In genomic region chr17:34128944-34129791, GRCm38 (mm10) we compare ENCODE assay signal across 8 mouse cellular contexts. TPM values are rescaled to one million over a fixed set of nuclear protein-coding genes. Genes with fewer than 3 reads are reported as not detected.
DNase-seq lines count a peak whose midpoint lies in the region; ATAC-seq and TF ChIP-seq lines count a peak whose summit lies in the region.

No protein-coding gene starts in this region.

- 15% methylated on average over 18 of the region's 18 CpGs for WGBS in lung, embryonic 14.5 days
- 23% methylated on average over 18 of the region's 18 CpGs for WGBS in forebrain, embryonic 10.5 days
- WGBS in limb, embryonic 15.5 days: 17% methylated on average over 18 of the region's 18 CpGs
- 18% methylated on average over 18 of the region's 18 CpGs for WGBS in stomach, embryonic 16.5 days
- 40% methylated on average over 18 of the region's 18 CpGs for WGBS in cerebellum, adult 2 months

- peak overlapping the region; percentile 41 for H3K4me2 ChIP-seq in lung, embryonic 14.5 days
- peak overlapping the region; percentile 8 for H3K4me2 ChIP-seq in limb, embryonic 15.5 days
- peak overlapping the region; percentile 6; the same call in 1 of the 2 replicates for H3K4me2 ChIP-seq in stomach, embryonic 16.5 days (ENCODE audit: low read depth, low read length)

- H3K4me3 ChIP-seq in lung, embryonic 14.5 days (ENCODE audit: low read depth, low read length): no peak overlapping the region
- H3K4me3 ChIP-seq in forebrain, embryonic 10.5 days: peak overlapping the region; percentile 31; the same call in 1 of the 2 replicates
- H3K4me3 ChIP-seq in limb, embryonic 15.5 days: no peak overlapping the region
- H3K4me3 ChIP-seq in stomach, embryonic 16.5 days (replicated peaks; ENCODE audit: low read length): no peak overlapping the region
- no peak overlapping the region for H3K4me3 ChIP-seq in cerebellum, adult 2 months (replicated peaks; ENCODE audit: insufficient read depth, low read depth, low read length)

- TF ChIP-seq POLR2A in cerebellum, adult 2 months (IDR thresholded peaks at IDR 0.05; ENCODE audit: borderline replicate concordance, insufficient read depth, low read length): no peak

- ATAC-seq in lung, embryonic 14.5 days (ENCODE audit: insufficient read depth): peak; percentile 23; the same call in 1 of the 2 replicates
- ATAC-seq in limb, embryonic 15.5 days (ENCODE audit: insufficient number of reproducible peaks, low FRiP score, low TSS enrichment, low read depth): no peak
- ATAC-seq in stomach, embryonic 16.5 days (ENCODE audit: insufficient read depth, low FRiP score): no peak

- peaks cover 15% of the 10 kb centered on the region for H3K36me3 ChIP-seq in lung, embryonic 14.5 days (ENCODE audit: insufficient read depth)
- peaks cover 7% of the 10 kb centered on the region; the same call in 1 of the 2 replicates for H3K36me3 ChIP-seq in forebrain, embryonic 10.5 days (replicated peaks)
- H3K36me3 ChIP-seq in limb, embryonic 15.5 days: peaks cover 4% of the 10 kb centered on the region; the same call in 1 of the 2 replicates
- H3K36me3 ChIP-seq in stomach, embryonic 16.5 days (ENCODE audit: control insufficient read depth, insufficient read depth, low read length): 0 out of 2 replicates have a peak, but pooled peaks cover 4% of the 10 kb centered on the region

- H3K4me1 ChIP-seq in lung, embryonic 14.5 days (ENCODE audit: insufficient read depth): 0 out of 2 replicates have a peak, but pooled peaks cover 10% of the 10 kb centered on the region
- H3K4me1 ChIP-seq in forebrain, embryonic 10.5 days: peaks cover 41% of the 10 kb centered on the region
- peaks cover 36% of the 10 kb centered on the region for H3K4me1 ChIP-seq in limb, embryonic 15.5 days
- H3K4me1 ChIP-seq in stomach, embryonic 16.5 days (ENCODE audit: control insufficient read depth, insufficient read depth, low read length): peaks cover 24% of the 10 kb centered on the region
- H3K4me1 ChIP-seq in cerebellum, adult 2 months (ENCODE audit: control insufficient read depth, insufficient read depth, low read length): peaks cover 6% of the 10 kb centered on the region

- H3K27ac ChIP-seq in lung, embryonic 14.5 days (ENCODE audit: low read depth): no peak overlapping the region
- H3K27ac ChIP-seq in forebrain, embryonic 10.5 days: 0 out of 2 replicates have a peak overlapping the region, but pooled peaks have one; percentile 36
- H3K27ac ChIP-seq in limb, embryonic 15.5 days: no peak overlapping the region
- H3K27ac ChIP-seq in stomach, embryonic 16.5 days (ENCODE audit: low read length): no peak overlapping the region
- no peak overlapping the region for H3K27ac ChIP-seq in cerebellum, adult 2 months (ENCODE audit: insufficient read depth, low read length)

- TF ChIP-seq CTCF in lung, embryonic 14.5 days (IDR thresholded peaks at IDR 0.05; ENCODE audit: low read depth): peak; percentile 41; the same call in 1 of the 2 replicates
- no peak for TF ChIP-seq CTCF in cerebellum, adult 2 months (IDR thresholded peaks at IDR 0.05; ENCODE audit: borderline replicate concordance, insufficient read depth, low read depth, low read length)

- DNase-seq in lung, embryonic 14.5 days: peak; percentile 59
- no peak for DNase-seq in lung, postnatal 4 days
- DNase-seq in forebrain, embryonic 10.5 days (ENCODE audit: extremely low spot score, low spot score): no peak
- DNase-seq in cerebellum, adult 2 months: no peak
- DNase-seq in gastrocnemius, postnatal 4 days (ENCODE audit: low spot score in 2 of 2): no peak
- no peak for DNase-seq in right cerebral cortex, postnatal 36 days (ENCODE audit: low spot score in 2 of 2)

- H3K9ac ChIP-seq in lung, embryonic 14.5 days: no peak overlapping the region
- no peak overlapping the region for H3K9ac ChIP-seq in limb, embryonic 15.5 days
- H3K9ac ChIP-seq in stomach, embryonic 16.5 days (ENCODE audit: low read length): peak overlapping the region; percentile 19

- no peaks in the 10 kb centered on the region for H3K27me3 ChIP-seq in lung, embryonic 14.5 days (ENCODE audit: insufficient read depth, low read length)
- peaks cover 27% of the 10 kb centered on the region for H3K27me3 ChIP-seq in forebrain, embryonic 10.5 days (ENCODE audit: poor library complexity, severe bottlenecking)
- no peaks in the 10 kb centered on the region for H3K27me3 ChIP-seq in limb, embryonic 15.5 days
- no peaks in the 10 kb centered on the region for H3K27me3 ChIP-seq in stomach, embryonic 16.5 days (ENCODE audit: control insufficient read depth, insufficient read depth, low read length)
- no peaks in the 10 kb centered on the region for H3K27me3 ChIP-seq in cerebellum, adult 2 months (ENCODE audit: control insufficient read depth, insufficient read depth, low read length)

- no peaks in the 10 kb centered on the region for H3K9me3 ChIP-seq in lung, embryonic 14.5 days (ENCODE audit: low read depth, low read length)
- no peaks in the 10 kb centered on the region for H3K9me3 ChIP-seq in forebrain, embryonic 10.5 days
- no peaks in the 10 kb centered on the region for H3K9me3 ChIP-seq in limb, embryonic 15.5 days
- no peaks in the 10 kb centered on the region for H3K9me3 ChIP-seq in stomach, embryonic 16.5 days (replicated peaks; ENCODE audit: control insufficient read depth, low read length)

RNA-seq across cellular contexts. Expression of gene Brd2, which starts 6.7 kb away (rescaled TPM):
- polyA plus RNA-seq in lung, embryonic 14.5 days (2014; fragmentation: Nextera tagmentation; extraction: Ambion mirVana): 153 TPM in 2 replicates
- 121 and 134 TPM in 2 replicates for polyA plus RNA-seq in forebrain, embryonic 10.5 days (2016; fragmentation: Nextera tagmentation; extraction: Ambion mirVana)
- polyA plus RNA-seq in limb, embryonic 15.5 days (2015; fragmentation: Nextera tagmentation; extraction: Ambion mirVana): 104 and 112 TPM in 2 replicates
- polyA plus RNA-seq in stomach, embryonic 16.5 days (2015; fragmentation: Nextera tagmentation; extraction: Ambion mirVana): 71.9 and 74.7 TPM in 2 replicates
- polyA plus RNA-seq in cerebellum, adult 2 months (2012; rRNA removed): 188 and 209 TPM in 2 replicates
- total RNA-seq in gastrocnemius, postnatal 4 days (2021): 100 to 1,000 TPM; 125 to 136 TPM

RNA-seq across cellular contexts. Expression of gene H2-DMa, which starts 9.8 kb away (rescaled TPM):
- polyA plus RNA-seq in lung, embryonic 14.5 days (2014; fragmentation: Nextera tagmentation; extraction: Ambion mirVana): 9.8 and 15.5 TPM in 2 replicates
- polyA plus RNA-seq in forebrain, embryonic 10.5 days (2016; fragmentation: Nextera tagmentation; extraction: Ambion mirVana): 4.5 and 6.9 TPM in 2 replicates
- 13.4 and 15.2 TPM in 2 replicates for polyA plus RNA-seq in limb, embryonic 15.5 days (2015; fragmentation: Nextera tagmentation; extraction: Ambion mirVana)
- polyA plus RNA-seq in stomach, embryonic 16.5 days (2015; fragmentation: Nextera tagmentation; extraction: Ambion mirVana): 10.8 and 11.6 TPM in 2 replicates
- polyA plus RNA-seq in cerebellum, adult 2 months (2012; rRNA removed): 13.2 and 13.6 TPM in 2 replicates
- total RNA-seq in gastrocnemius, postnatal 4 days (2021): 1 to 10 TPM; 7.6 to 8.7 TPM

RNA-seq across cellular contexts. Expression of gene H2-DMb2, which starts 13.9 kb away (rescaled TPM):
- polyA plus RNA-seq in lung, embryonic 14.5 days (2014; fragmentation: Nextera tagmentation; extraction: Ambion mirVana): 0.91 and 1.1 TPM in 2 replicates
- polyA plus RNA-seq in forebrain, embryonic 10.5 days (2016; fragmentation: Nextera tagmentation; extraction: Ambion mirVana): 0.16 and 0.26 TPM in 2 replicates
- 0.37 and 0.38 TPM in 2 replicates for polyA plus RNA-seq in limb, embryonic 15.5 days (2015; fragmentation: Nextera tagmentation; extraction: Ambion mirVana)
- polyA plus RNA-seq in stomach, embryonic 16.5 days (2015; fragmentation: Nextera tagmentation; extraction: Ambion mirVana): 0.70 and 0.82 TPM in 2 replicates
- polyA plus RNA-seq in cerebellum, adult 2 months (2012; rRNA removed): 0.35 and 0.52 TPM in 2 replicates
- under 1 TPM; 0.36 to 0.37 TPM for total RNA-seq in gastrocnemius, postnatal 4 days (2021)

RNA-seq across cellular contexts. Expression of gene H2-DMb1, which starts 23.7 kb away (rescaled TPM):
- 1.1 TPM in 2 replicates for polyA plus RNA-seq in lung, embryonic 14.5 days (2014; fragmentation: Nextera tagmentation; extraction: Ambion mirVana)
- polyA plus RNA-seq in forebrain, embryonic 10.5 days (2016; fragmentation: Nextera tagmentation; extraction: Ambion mirVana): 0.24 and 0.81 TPM in 2 replicates
- 2.6 and 3.3 TPM in 2 replicates for polyA plus RNA-seq in limb, embryonic 15.5 days (2015; fragmentation: Nextera tagmentation; extraction: Ambion mirVana)
- polyA plus RNA-seq in stomach, embryonic 16.5 days (2015; fragmentation: Nextera tagmentation; extraction: Ambion mirVana): 2.0 and 2.9 TPM in 2 replicates
- 1.8 and 3.0 TPM in 2 replicates for polyA plus RNA-seq in cerebellum, adult 2 months (2012; rRNA removed)
- total RNA-seq in gastrocnemius, postnatal 4 days (2021): 1 to 10 TPM in 1 of 2 experiments, under 1 TPM in 1; 0.70 to 1.4 TPM

RNA-seq across cellular contexts. Expression of gene H2-Oa, which starts 37.0 kb away (rescaled TPM):
- 0.26 TPM in 1 of 2 replicates, not detected in the other for polyA plus RNA-seq in lung, embryonic 14.5 days (2014; fragmentation: Nextera tagmentation; extraction: Ambion mirVana)
- polyA plus RNA-seq in forebrain, embryonic 10.5 days (2016; fragmentation: Nextera tagmentation; extraction: Ambion mirVana): 0.12 and 0.43 TPM in 2 replicates
- 0.61 and 0.79 TPM in 2 replicates for polyA plus RNA-seq in limb, embryonic 15.5 days (2015; fragmentation: Nextera tagmentation; extraction: Ambion mirVana)
- 0.61 and 0.64 TPM in 2 replicates for polyA plus RNA-seq in stomach, embryonic 16.5 days (2015; fragmentation: Nextera tagmentation; extraction: Ambion mirVana)
- 0.25 and 0.34 TPM in 2 replicates for polyA plus RNA-seq in cerebellum, adult 2 months (2012; rRNA removed)
- total RNA-seq in gastrocnemius, postnatal 4 days (2021): not detected
